ENCODE assay signal across 13 mouse cellular contexts in the genomic region with DNA sequence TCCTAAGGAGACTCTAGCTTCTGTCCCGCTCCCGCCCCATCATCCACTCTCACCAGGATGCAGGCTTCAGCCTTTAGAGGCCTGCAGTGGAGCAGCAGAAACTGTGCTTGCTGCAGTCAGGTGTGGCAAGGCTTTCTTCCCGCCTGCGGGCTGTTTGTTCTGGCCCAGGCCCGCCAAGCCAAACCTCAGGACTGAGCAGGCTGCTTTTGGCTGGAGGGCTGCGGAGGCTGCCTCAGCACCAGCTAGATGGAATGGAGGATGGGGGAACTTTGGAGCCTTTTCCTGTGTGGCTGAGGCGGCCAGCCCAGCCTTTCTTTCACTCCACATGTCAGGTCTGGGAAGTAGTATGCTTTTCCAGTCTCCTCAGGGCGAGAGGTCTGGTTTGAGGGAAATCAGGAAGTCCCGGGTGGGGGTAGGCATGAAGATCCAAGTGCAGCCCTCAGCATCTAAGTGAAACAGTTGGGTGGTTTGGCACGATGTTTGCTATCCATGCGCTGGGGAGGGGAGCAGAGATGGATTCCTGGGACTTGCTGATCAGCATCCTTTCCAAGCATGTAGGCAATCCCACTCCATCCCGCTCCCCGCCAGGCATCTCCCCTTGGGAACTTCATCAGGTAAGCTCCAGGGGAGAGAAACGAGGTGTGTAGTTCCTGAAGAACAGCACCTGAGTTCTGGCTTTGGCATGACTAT. TPM values are rescaled to one million over a fixed set of nuclear protein-coding genes. Genes with fewer than 3 reads are reported as not detected.
DNase-seq lines count a peak whose midpoint lies in the region; ATAC-seq and TF ChIP-seq lines count a peak whose summit lies in the region.
"Had no signal": no experiment of that assay in that cellular context is flagged by ENCODE, and none has a peak within 500 bp of the region (broad histone marks: within the 10 kb centered on the region; RNA-seq: fewer than 3 reads in every experiment).

No protein-coding gene starts in this region.

- ATAC-seq in limb, embryonic 13.5 days (ENCODE audit: low FRiP score, low read depth), result peak; percentile 44; the same call in 1 of the 2 replicates
- ATAC-seq in heart, embryonic 11.5 days (replicated peaks; ENCODE audit: insufficient number of reproducible peaks, low FRiP score, low TSS enrichment), result no peak
- ATAC-seq: inflammation-experienced regulatory T-cells, adult 6 months had no signal

- H3K27ac ChIP-seq in limb, embryonic 13.5 days, result peak overlapping the region; percentile 70
- H3K27ac ChIP-seq in heart, embryonic 11.5 days (ENCODE audit: low read depth, low read length), result no peak overlapping the region
- H3K27ac ChIP-seq: left cerebral cortex, adult 2 months; liver, embryonic 14.5 days had no signal

- no peak overlapping the region; the same call in 1 of the 2 replicates for H3K4me2 ChIP-seq in limb, embryonic 13.5 days (replicated peaks)
- no peak overlapping the region for H3K4me2 ChIP-seq in heart, embryonic 11.5 days

- TF ChIP-seq CTCF in brain, embryonic 14.5 days (IDR thresholded peaks at IDR 0.05; ENCODE audit: borderline replicate concordance, extremely low read depth, insufficient read depth, insufficient read length), result no peak

- H3K27me3 ChIP-seq in limb, embryonic 13.5 days, result no peaks in the 10 kb centered on the region
- no peaks in the 10 kb centered on the region for H3K27me3 ChIP-seq in heart, embryonic 11.5 days (ENCODE audit: control insufficient read depth, insufficient read depth, low read length)

- no peak for TF ChIP-seq POLR2A in brain, embryonic 14.5 days (IDR thresholded peaks at IDR 0.05; ENCODE audit: borderline replicate concordance, extremely low read depth, insufficient read depth, insufficient read length, poor library complexity, severe bottlenecking)

- 61% methylated on average over 14 of the region's 14 CpGs for WGBS in limb, embryonic 13.5 days
- WGBS in heart, embryonic 11.5 days (ENCODE audit: insufficient replicate concordance), result 63% methylated on average over 14 of the region's 14 CpGs

- no peaks in the 10 kb centered on the region for H3K9me3 ChIP-seq in limb, embryonic 13.5 days
- no peaks in the 10 kb centered on the region for H3K9me3 ChIP-seq in heart, embryonic 11.5 days (replicated peaks; ENCODE audit: control insufficient read depth, low read length)

- peak; percentile 7 to 31 for DNase-seq in layer of hippocampus, adult 8-10 months (ENCODE audit: low spot score in 2 of 2)
- DNase-seq in layer of hippocampus, adult 9-11 months, result no peak
- DNase-seq in brain, embryonic 14.5 days (ENCODE audit: low read depth), result peak; percentile 11
- peak; percentile 70 for DNase-seq in fibroblast of lung, adult 2 months (ENCODE audit: low read depth)
- DNase-seq in adipocyte (ENCODE audit: low spot score), result no peak
- DNase-seq: adrenal gland, adult 8-10 months; cerebellum, postnatal 36 days; lung, postnatal 4 days had no signal

- no peak overlapping the region for H3K9ac ChIP-seq in limb, embryonic 13.5 days
- no peak overlapping the region for H3K9ac ChIP-seq in heart, embryonic 11.5 days (ENCODE audit: low read depth, low read length)
- H3K9ac ChIP-seq: liver, embryonic 14.5 days had no signal

- peaks cover 9% of the 10 kb centered on the region; the same call in 1 of the 2 replicates for H3K4me1 ChIP-seq in limb, embryonic 13.5 days
- no peaks in the 10 kb centered on the region for H3K4me1 ChIP-seq in heart, embryonic 11.5 days (ENCODE audit: control insufficient read depth, insufficient read depth, low read length)

- H3K4me3 ChIP-seq in limb, embryonic 13.5 days, result no peak overlapping the region
- H3K4me3 ChIP-seq in heart, embryonic 11.5 days (ENCODE audit: low read depth, low read length), result no peak overlapping the region
- H3K4me3 ChIP-seq: left cerebral cortex, adult 2 months had no signal

- no peaks in the 10 kb centered on the region for H3K36me3 ChIP-seq in limb, embryonic 13.5 days
- no peaks in the 10 kb centered on the region for H3K36me3 ChIP-seq in heart, embryonic 11.5 days (ENCODE audit: control insufficient read depth, insufficient read depth, low read length)

RNA-seq across cellular contexts. Expression of a gene that starts 18.9 kb away (rescaled TPM):
- total RNA-seq in layer of hippocampus, adult 8-10 months (2022), result 10 to 100 TPM in 1 of 4 experiments, 1 to 10 TPM in 3; 3.1 to 10.2 (median 5.7) TPM
- polyA plus RNA-seq in brain, embryonic 14.5 days (2012; rRNA removed), result 0.82 and 1.5 TPM in 2 replicates
- polyA plus RNA-seq in limb, embryonic 13.5 days (2015; fragmentation: Nextera tagmentation; extraction: Ambion mirVana), result 2.4 and 3.5 TPM in 2 replicates
- polyA plus RNA-seq in heart, embryonic 11.5 days (2014; fragmentation: Nextera tagmentation; extraction: Ambion mirVana), result 4.7 and 6.7 TPM in 2 replicates

Comparison
In these comparisons a context has a peak if more than half of its experiments do, and no peak if none do; other contexts are left out.
1. DNase-seq: peak in layer of hippocampus, adult 8-10 months (2 of 2), brain, embryonic 14.5 days (single experiment) and fibroblast of lung, adult 2 months (single experiment); none in layer of hippocampus, adult 9-11 months (single experiment) and adipocyte (single experiment).